Mouse (Mus musculus) left cerebral cortex, postnatal 25 days (tissue): ENCODE results near the gene Tpsg1. TPM values are rescaled to one million over a fixed set of nuclear protein-coding genes. Genes with fewer than 3 reads are reported as not detected.

Experiments used
- DNase-seq, 2 experiments: peaks; one replicate each; pipeline ENCODE4 v3.0.0; 2022; ENCODE audit warnings: low spot score in 2 of 2, mixed read lengths in 1 of 2
- intact Hi-C: fragments of 180-260 bp; cut with DNase I; formaldehyde crosslinking; loops from one replicate; pipeline ENCODE4 v1.15.1; 2025
- total RNA-seq, 2 experiments: library from RNA; stranded (reverse); gene quantifications; 2 replicates each; pipeline ENCODE4 v1.2.3; 2021

Gene Tpsg1
- not detected for total RNA-seq

DNA sequence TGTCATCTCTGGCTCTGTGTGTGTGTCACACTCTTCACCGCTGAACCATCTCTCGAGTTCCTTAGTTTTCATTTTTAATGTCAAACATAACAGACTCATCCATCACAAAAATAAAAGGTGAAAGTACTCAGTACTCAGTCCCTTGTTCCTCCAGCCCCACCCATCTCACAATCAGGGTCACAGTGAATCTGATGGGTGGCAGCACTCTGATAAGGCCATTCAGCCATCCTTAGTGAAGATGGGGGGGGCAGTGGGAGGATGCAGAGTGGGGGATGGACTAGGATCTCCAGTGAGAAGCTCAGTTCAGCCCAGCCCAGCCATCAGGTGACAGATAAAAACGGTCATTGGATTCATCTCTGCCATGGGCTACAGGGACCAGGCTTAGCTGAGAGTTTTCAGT, at the start of gene Tpsg1:
Gene Tpsg1 (plus strand): TSS at position 301 of the 400 bp plus-strand sequence.
- no peak for DNase-seq
- intact Hi-C loops = no loop called here

DNA sequence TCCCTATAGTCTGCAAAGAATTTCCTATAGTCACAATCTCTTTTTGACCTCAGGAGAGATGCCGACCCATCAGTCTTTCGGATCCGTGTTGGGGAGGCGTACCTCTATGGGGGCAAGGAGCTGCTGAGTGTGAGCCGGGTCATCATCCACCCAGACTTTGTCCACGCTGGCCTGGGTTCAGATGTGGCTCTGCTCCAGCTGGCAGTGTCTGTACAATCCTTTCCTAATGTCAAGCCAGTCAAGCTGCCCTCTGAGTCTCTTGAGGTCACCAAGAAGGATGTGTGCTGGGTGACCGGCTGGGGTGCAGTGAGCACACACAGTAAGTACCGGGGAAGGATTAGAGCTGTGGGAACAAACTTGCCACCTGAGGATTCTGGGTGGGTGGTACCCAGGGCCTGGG, 48.3 kb upstream of the Tpsg1 start:
- intact Hi-C loops = no loop called here
- no peak for DNase-seq

DNA sequence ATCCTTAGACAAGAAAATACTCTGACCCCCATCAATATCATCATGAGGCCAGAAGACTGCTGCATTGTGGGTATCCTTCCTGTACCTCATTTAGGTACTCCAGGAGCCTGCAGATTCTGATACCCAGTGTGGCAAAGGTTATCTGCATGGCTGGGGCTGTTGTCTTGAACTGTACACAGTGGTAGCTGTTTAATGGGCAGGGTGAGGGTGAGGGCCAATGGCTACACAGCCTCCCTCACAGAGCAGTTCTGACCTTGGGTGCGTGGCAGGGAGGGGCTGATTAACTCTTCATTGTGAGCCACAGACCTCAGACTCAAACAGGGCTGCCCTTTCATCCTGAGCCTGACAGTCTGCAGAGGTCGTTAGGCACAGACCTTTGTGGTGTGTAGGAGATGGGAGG, 46.1 kb upstream of the Tpsg1 start:
- intact Hi-C loops = no loop called here
- DNase-seq = no peak

DNA sequence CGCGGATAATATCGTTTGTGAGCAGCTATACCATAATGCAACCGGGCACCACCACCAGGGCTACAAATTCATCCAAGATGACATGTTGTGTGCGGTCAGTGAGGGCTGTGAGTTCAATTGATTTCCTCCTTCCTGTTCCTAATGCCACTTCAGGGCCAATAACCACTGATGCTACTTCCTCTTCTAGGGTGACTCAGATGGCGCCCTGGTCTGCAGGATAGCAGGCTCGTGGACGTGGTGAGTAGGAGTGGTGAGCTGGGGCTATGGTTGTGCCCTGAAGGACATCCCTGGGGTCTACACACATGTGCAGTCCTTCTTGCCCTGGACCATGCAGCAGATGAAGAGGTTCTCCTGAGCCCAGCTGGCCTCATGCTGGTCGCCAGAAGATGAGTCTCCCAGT, 36.8 kb upstream of the Tpsg1 start:
- intact Hi-C loops = no loop called here
- DNase-seq = no peak

DNA sequence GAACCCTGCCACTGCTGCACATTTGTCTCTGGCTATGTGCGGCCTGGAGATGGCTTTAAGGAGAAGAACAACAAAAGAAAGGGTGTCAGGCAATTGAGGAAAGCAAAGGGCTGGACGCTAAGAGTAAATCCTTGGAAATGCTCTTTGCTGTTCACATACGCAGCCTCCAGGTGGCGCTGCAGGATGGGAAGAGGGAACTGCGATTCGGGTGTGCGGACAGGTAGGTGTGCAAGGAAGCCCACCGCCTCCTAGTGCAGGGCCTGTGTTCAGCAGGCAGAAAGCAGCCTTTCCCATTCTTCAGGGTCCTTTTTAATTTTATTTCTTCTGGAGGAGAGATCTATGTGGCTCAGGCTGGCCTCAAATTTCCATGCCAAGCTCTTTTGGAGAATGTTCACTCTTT, 35.1 kb upstream of the Tpsg1 start:
- peak; percentile 30 to 59 for DNase-seq
- intact Hi-C loops = loop anchor here (1.0 to 2.0 kb wide), 2 partner anchors 29 to 136 kb away; no protein-coding TSS in a partner anchor

DNA sequence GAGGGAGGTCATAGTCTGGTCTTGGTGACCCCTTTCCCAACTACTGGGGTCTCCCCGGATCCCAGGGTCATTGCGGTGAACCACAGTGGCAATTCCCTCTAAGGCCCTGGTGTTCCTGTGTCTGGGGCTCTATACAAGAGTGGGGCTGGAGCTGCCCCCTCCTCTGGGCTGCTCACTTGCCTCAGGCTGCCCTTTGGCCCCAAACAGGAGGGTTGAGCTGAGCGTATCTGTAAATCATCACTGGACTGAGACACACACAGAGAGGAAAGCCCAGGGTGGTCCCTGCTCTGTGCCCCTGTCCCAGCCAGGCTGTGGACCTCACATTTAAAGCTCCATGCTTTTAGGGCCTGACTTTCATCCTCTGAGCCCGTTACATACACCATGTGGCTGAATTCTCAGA, 30.9 kb upstream of the Tpsg1 start:
- intact Hi-C loops = no loop called here
- DNase-seq = no peak

DNA sequence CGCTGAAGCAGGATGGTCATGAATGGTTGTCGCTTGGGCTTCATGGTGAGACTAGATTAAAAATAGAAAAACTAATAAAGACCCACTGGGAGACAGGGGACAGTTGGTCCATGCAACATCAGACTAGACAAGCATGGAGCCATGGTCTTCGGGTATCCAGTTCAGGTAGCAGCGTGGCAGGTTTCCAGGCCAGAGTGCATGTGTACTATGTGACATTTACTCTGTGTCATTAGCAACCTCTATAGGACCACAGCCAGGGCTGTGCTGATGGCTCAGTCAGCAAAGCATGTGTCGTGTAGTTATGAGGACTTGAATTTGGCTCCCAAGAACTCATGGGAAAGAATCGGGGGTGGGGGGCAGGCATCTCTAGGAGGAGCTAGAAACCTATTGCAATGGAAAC, 29.1 kb upstream of the Tpsg1 start:
- intact Hi-C loops = no loop called here
- DNase-seq = no peak

DNA sequence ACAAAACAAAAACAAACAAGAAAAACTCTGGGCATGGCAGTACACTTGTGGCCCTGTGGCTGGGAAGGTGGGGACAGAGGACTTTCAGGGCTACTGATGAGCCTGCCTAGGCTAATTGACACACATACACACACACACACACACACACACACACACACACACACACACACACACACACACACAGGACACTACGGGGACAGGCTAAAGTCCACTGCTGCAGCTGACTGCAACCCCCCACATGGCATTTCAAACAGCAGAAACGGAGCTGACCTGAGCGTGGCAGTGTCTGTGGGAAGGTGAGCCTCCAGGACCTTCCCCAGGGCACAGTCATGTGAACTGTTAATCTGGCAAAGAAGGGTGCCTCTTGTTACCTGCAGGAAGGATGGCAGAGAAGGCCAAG, 27.6 kb upstream of the Tpsg1 start:
- intact Hi-C loops = no loop called here

DNA sequence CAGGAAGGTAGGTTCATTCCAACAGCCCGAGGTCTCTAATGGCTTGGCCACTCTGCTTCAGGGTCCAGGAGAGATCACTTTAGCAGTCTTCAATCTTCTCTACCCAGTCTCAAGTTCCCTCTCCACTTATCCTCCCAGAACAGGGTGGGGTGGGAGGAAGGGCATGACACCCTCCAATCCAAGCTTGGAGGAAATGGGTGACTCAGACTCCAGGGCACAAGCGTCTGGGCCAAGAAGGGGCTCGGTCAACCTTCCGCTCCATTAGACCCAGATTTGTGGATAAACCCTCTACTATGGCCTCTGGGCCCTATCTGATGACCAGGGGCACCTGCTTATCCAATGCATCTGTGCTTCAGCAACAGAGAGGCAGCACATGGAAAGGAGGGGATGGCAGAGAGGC, 23.6 kb upstream of the Tpsg1 start, which contains the start of gene Tpsab1:
Gene Tpsab1 (minus strand): TSS at position 101 of the 400 bp plus-strand sequence.
- intact Hi-C loops = no loop called here
- no peak for DNase-seq

More for the DNA sequence above, 27.6 kb upstream of the Tpsg1 start:
- DNase-seq = no peak

DNA sequence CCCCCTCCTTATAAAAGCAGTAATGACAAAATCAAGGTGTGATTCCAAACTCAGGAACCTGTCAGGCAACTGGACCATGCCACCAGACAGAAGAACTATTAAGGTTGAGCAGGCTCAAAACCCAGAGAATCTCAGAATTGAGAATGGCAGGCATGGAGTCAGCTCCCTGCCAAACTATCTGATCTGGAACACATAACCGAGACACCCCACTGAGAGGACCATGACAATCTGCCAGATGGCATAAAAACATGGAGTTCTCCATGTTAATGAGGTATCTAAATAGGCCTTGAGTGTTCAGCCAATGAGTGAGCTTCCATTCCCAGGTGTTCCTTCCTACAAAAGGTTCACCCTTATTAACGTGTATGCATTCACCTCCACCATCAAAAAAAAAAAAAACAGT, 7.8 kb upstream of the Tpsg1 start:
- intact Hi-C loops = no loop called here
- no peak for DNase-seq

DNA sequence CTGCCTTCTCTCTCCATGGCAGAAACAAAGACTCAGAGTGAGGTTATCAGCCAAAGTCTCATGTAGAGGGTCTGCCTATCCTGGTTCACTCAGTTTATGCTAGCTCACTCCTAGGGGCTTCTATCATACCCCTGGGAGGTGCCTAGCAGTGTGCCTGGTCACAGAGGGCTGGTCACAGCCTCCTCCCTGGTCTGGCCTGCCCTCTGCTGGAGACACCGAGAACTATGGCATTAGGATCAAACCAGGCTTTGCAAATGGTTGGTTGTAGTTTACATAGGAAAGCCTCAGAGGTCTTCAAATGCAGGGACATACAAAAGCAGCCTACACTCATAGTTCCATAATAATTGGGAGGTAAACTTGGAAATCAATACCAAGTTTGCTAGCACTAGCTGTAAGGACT, 5.3 kb upstream of the Tpsg1 start:
- peak in 1 of 2 experiments; percentile 51 for DNase-seq
- intact Hi-C loops = loop anchor here (1.0 to 2.0 kb wide), 2 partner anchors 29 to 75 kb away; no protein-coding TSS in a partner anchor

DNA sequence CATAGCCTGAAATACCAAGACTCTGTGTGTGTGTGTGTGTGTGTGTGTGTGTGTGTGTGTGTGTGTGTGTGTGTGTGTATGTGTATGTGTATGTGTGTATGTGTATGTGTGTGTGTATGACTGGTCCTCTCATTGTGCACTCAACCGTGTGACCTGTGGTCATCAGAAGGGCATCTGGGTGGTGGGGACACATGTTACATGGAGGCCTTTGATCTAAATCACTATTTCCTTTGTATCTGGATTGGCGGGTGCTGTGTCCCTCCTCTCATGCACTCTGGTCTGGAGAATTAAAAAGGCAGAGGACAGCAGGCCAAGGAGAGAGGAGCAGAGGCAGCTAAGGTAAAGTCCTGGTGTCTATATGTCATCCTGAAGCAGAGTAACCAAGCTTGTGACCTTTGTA, 3.1 kb upstream of the Tpsg1 start, which contains the start of gene Tpsb2:
Gene Tpsb2 (plus strand): TSS at position 301 of the 400 bp plus-strand sequence.
- DNase-seq = no peak
- intact Hi-C loops = no loop called here

DNA sequence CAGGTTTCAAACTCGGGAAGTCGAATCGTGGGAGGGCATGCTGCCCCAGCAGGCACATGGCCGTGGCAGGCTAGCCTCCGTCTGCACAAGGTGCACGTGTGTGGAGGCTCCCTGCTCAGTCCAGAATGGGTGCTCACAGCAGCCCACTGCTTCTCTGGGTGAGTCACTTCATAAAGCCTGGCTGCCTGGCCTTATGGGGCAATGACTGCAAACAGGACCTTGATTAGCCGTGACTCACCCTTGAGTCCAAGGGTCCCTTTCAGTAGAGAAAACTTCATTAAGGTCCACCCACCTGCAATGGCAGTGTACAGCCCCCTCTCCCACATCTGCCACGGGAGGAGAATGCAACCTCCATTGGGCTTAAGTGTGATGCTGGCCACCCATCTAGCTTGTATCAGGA, 3.4 kb downstream of the Tpsg1 start:
- no peak for DNase-seq
- intact Hi-C loops = no loop called here

DNA sequence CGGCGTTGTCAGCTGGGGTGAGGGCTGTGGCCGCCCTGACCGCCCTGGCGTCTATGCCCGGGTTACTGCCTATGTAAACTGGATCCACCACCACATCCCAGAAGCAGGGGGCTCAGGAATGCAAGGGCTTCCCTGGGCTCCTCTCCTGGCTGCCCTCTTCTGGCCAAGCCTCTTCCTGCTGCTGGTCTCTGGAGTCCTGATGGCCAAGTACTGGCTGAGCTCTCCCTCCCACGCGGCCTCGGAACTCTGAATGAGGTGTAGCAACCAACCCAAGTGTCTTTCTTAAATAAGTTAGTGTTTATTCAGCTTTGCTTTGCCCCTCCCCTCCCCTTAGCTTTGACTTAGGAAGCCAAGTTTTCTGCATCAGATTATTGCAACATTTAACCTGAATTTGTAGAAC, 4.9 kb downstream of the Tpsg1 start:
- DNase-seq = peak in 1 of 2 experiments; percentile 10
- intact Hi-C loops = no loop called here

DNA sequence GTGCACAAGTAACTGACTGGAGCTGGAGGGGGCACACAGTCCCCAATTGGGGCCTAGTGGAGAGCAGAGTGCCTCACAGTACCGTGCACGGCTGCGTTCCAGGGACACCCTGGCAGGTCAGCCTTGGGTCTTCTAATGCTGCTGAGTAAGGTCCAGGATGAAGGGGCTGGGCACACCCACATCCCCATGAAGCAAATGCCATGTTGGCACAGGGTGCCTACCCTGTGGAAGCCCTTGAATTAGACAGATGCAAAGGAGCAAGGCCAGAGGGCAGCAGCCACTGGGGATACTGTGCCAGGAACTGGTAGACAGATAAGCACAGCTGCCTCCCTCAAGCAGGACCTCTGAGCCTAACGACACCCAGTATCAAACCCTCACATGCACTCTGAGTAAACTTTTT, 25.5 kb downstream of the Tpsg1 start:
- DNase-seq = no peak
- intact Hi-C loops = no loop called here

DNA sequence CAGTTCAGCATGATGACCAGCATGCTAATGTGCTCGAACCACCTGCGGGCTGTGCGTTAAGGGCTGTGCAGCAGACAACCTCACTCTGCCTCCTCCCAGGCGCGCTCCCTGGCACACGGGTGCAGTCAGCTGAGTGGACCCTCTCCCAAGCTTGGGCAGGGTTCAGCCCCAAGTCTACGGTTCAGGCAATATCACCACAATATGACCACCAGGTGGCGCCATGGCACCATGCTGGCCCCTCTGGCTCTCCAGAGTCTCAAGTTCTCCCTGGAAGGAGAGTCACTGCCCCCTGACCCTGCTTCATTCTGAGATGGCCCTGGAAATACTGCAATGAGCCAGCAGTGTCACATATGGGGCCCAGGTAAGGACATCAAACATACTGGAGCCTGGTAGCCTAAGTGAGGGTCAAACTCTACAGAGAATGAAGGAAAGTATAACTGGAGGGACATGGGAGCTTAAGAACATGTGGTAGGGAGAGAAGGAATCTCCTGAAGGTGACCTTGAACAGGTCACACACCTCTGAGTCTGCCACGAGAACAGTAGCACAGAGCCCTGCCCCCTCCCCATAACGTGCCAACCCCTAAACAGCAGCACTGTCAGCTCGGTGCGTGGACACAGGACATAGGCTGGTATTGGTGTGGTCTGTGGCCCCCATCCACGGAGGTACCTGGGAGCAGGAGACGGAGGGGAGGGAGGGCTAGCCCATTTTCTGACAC, 28.9 kb downstream of the Tpsg1 start:
- peak; percentile 74 to 80 for DNase-seq
- intact Hi-C loops = loop anchor here (1.0 to 5.0 kb wide), 2 partner anchors 72 to 299 kb away; no protein-coding TSS in a partner anchor

DNA sequence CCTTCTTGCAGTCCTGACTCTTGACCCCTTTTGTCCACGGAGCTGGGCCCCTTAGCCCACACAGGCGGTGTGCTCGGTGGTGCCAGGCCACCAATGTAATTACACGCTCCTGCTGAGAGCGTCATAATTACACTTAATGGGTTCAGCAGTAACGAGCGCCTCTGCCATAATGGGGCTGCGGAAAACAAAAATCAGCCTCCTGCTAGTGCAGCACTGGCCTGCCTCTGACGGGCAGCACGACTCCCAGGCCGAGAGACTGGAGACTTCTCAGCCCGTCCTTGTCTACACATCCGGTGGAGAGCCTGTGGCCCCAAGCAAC, 29.4 kb downstream of the Tpsg1 start:
- intact Hi-C loops = loop anchor here (1.0 to 5.0 kb wide), 2 partner anchors 72 to 299 kb away; no protein-coding TSS in a partner anchor

DNA sequence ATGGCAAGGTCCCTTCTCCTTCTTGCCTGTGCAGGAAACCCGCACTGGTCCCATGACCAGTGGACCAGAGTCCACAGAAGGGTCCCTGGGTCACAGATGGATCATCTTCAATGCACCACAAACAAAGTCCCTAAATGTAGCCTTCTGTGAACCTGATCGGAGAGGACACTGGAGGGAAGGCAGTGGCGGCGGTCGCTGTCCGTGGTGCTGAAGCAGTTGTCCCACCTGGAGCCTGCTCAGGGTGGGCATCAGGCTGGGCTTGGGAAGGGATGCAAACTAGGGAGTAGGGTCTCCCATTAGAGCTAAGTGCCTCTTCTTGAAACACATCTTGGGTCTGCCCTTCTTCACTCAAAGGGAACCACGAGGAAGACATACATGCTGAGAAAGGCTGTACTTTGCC, 31.4 kb downstream of the Tpsg1 start:
- intact Hi-C loops = no loop called here
- DNase-seq = no peak

More for the DNA sequence above, 29.4 kb downstream of the Tpsg1 start:
- no peak for DNase-seq

DNA sequence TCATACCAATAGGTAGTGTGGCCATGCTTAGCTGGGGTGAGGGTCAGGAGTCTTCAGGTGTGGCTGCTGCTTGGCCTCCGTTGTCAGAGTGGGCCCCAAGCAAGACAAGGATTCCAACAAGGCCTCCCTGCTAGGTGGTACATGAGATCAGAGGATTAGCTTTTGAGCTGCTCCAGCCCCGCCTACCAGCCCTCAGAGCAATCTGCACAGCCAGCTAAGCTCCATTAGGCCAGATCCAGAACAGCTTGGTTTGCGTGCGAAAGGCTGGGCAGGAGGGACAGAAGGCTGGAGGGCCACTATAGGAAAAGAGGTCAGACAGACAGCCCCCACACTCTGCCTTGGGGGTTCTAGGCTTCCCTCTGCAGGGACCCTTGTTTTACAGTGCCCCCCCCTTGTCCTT, 32.4 kb downstream of the Tpsg1 start:
- intact Hi-C loops = no loop called here
- no peak for DNase-seq

DNA sequence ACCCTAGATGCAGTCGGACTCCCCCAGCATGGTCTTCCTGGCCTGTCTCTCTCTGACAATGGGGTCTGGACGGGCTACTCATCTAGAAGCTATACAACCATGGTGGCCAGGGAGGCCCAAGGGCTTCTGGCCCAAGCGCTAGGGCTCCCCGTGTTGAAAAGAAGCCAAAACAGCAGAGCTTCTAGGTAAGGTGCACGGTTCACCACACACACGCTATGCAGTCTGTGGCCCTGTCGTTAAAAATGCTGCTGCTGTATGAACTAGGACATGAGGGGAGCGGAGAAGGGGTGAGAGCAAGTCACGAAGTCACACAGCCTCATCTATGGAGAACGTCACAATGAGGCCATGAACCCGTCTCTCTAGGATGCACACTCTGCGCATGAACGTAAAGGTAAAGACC, 33.2 kb downstream of the Tpsg1 start:
- DNase-seq = no peak
- intact Hi-C loops = no loop called here

DNA sequence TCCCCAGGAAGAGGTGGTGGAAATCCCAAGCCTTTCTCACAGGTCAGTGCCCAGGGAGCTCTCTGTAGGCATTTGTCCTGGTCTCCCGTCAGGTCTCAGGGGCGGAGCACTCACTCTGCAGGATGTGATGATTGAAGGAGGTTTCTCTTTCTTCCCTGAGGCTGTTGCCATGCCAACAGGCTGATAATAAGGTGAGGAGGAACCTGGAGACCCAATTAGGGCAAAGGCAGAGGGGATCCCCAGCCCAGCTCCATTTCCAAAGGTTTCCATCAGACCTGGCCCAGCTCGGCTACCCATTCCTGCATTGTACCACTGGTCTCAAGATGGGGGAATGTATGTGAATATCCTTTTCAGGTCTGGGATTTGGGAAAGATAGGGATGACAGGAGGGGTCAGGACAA, 35.1 kb downstream of the Tpsg1 start:
- no peak for DNase-seq
- intact Hi-C loops = no loop called here
